Mouse (Mus musculus) heart, postnatal 0 days (tissue): ENCODE measurements around the gene Zfp334.

ENCODE experiments used
- CTCF ChIP-seq: IDR thresholded peaks from 2 replicates; pipeline ENCODE4 v1.5.1; 2016; ENCODE audit warnings: antibody characterized with exemption, control low read depth, low read depth
- EP300 ChIP-seq: IDR thresholded peaks from 2 replicates; pipeline ENCODE4 v1.6.1; 2016; ENCODE audit warnings: antibody characterized with exemption, low read depth

GRCm38 (mm10) chr2:165415795-165416194 is 27.7 kb upstream of the Zfp334 start:
- no peak for TF ChIP-seq CTCF
- TF ChIP-seq EP300: no peak
